Mouse (Mus musculus) cerebellum, postnatal 14 days (tissue): Measurements from ENCODE around the gene 2310002L09Rik.
"Not testable (repeated sequence)": the region's sequence is repeated elsewhere in the genome, so short reads cannot be mapped to it uniquely, and the experiment has no call there.

Source experiments
- DNase-seq, 2 experiments: peaks; one replicate each; pipeline ENCODE4 v3.0.0; 2021; ENCODE audit warnings: mixed read lengths in 2 of 2

The 2310002L09Rik gene

GRCm38 (mm10) chr4:73950375-73950896 is at the start of gene 2310002L09Rik:
2310002L09Rik (minus strand) TSS chr4:73950846.
- DNase-seq: no peak

DNA sequence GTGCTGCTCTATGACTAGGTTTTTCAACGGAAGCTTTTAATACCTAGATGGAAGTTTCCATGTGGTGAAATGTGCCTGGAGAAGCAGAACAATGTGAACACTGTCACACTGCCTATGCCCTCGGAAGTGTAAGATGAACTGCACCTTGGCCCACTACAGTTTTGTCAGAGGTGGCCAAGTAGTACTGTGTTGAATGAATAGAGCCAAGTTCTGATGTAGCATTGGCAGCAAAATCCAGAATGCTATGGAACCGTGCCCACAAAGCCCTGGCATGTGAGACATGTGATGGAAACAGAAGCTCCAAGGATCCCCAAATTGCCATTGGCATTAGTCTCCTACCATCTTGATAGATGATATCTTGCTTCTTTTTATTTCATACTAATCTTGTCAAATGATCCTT is 29.8 kb upstream of the 2310002L09Rik start:
- peak; percentile 90 to 91 for DNase-seq

GRCm38 (mm10) chr4:73920660-73921059 is 30.0 kb downstream of the 2310002L09Rik start, which contains the start of gene Gm11756:
Gm11756 (minus strand) TSS chr4:73920760.
- DNase-seq: not testable (repeated sequence)

GRCm38 (mm10) chr4:73905853-73906252 is 44.8 kb downstream of the 2310002L09Rik start, which contains the start of gene Gm13871:
Gm13871 (minus strand) TSS chr4:73905953.
- not testable (repeated sequence) for DNase-seq

DNA sequence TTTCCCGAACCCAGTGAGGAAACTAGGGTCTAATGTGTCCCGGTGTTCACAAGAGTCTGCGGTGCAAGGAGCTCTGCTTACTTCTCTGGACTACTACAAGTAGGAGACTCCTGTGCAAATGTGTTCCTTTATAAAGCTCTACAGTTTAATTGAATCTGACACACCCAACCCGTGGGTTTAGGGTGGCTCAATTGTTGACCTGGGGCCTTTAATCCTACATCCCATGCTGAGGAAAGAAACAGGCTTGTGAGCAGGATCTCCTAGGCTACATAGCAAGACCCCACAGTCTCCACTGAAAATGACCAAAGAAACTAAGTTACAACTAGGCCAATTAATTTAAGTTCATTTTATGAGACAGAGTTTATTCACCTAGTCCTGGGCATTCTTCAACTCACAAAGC is 59.6 kb downstream of the 2310002L09Rik start, which contains the start of gene Gm11757:
Gene Gm11757, minus strand, starts transcription at position 101 of the 400 bp plus-strand sequence.
- DNase-seq: not testable (repeated sequence)
